Mouse (Mus musculus) cerebellum, adult 2 months (tissue): Measurements from ENCODE around the gene Angpt4. TPM values are rescaled to one million over a fixed set of nuclear protein-coding genes. Genes with fewer than 3 reads are reported as not detected.

Experiments used
- DNase-seq, 2 experiments: peaks; one replicate each; pipeline ENCODE4 v3.0.0; 2021
- H3K27ac ChIP-seq: fragments of 200-500 bp; 2 replicates; pipeline ENCODE4 v1.5.1; 2012; ENCODE audit warnings: low read length, control low read depth, inconsistent platforms; ENCODE audit not compliant: insufficient read depth
- H3K27me3 ChIP-seq: fragments of 200-500 bp; 2 replicates; pipeline ENCODE4 v1.6.1; 2012; ENCODE audit warnings: inconsistent platforms, mild to moderate bottlenecking, low read length, moderate library complexity; ENCODE audit not compliant: control insufficient read depth, insufficient read depth
- H3K4me1 ChIP-seq: fragments of 200-500 bp; 2 replicates; pipeline ENCODE4 v1.6.1; 2011; ENCODE audit warnings: low read length; ENCODE audit not compliant: control insufficient read depth, insufficient read depth
- H3K4me3 ChIP-seq: fragments of 200-500 bp; replicated peaks from 2 replicates; pipeline ENCODE3; 2011; ENCODE audit warnings: mild to moderate bottlenecking, low read depth, low read length, control low read depth; ENCODE audit not compliant: insufficient read depth
- CTCF ChIP-seq: fragments of 200-500 bp; IDR thresholded peaks from 2 replicates; pipeline ENCODE4 v1.5.1; 2011; ENCODE audit warnings: low read depth, mild to moderate bottlenecking, control low read depth, low read length, moderate library complexity, borderline replicate concordance; ENCODE audit not compliant: insufficient read depth
- POLR2A ChIP-seq: fragments of 200-500 bp; IDR thresholded peaks from 2 replicates; pipeline ENCODE4 v1.6.1; 2011; ENCODE audit warnings: low read length, control low read depth, borderline replicate concordance; ENCODE audit not compliant: insufficient read depth
- WGBS: fragments of 180-500 bp; shearing (Covaris S2); methylation state at CpG from one replicate; pipeline ENCODE4 v1.1.7; 2018; 5-methylcytosine and 5-hydroxymethylcytosine counted together
- polyA plus RNA-seq: library from polyadenylated mRNA; depleted of rRNA; stranded (reverse); fragments of >200 nt; gene quantifications from 2 replicates; pipeline ENCODE4 v1.2.3, GENCODE M21; 2012

Gene Angpt4
- polyA plus RNA-seq, 1 experiment: 0.23 TPM

DNA sequence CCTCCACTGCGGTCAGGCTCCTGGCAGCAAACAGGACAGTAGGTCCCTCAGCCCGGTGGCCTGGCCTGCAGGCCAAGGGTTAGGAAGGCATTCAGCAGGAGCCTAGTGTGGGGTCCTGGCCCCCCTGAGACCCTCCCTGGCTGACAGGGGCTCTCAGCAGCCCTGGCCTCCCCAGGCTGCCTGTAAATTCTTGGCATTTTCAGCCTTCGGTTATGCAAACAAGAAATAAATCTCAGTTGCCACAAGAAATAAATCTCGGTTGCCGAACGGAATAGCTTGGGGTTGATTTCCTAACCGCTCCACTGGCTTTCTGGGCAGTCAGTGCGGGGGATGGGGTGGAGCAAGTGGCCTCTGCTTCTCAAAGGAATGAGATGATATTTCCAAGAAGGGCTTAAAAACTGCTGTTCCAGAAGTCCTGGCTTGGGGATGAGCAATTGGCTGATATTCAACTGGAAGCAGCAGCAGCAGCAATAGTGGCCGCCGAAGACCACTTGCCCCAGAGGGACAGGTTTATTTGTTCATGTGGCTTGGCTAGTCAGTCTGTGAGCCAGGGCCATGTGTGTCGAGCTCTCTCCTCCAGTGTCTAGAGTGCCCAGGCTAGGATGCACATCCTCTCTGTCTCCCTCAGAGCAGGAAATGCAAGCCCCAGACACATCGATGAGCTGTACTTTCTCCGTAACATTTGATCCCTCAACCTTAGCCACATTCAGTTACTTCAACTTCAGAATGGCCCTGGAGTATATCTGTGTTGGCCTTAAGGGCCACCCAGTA is 5.2 kb downstream of the Angpt4 start:
- no peaks in the 10 kb centered on the region for H3K27me3 ChIP-seq
- no peak overlapping the region for H3K4me3 ChIP-seq
- DNase-seq: no peak
- TF ChIP-seq CTCF (no peak), POLR2A (no peak)
- H3K4me1 ChIP-seq: no peaks in the 10 kb centered on the region
- no peak overlapping the region for H3K27ac ChIP-seq
- WGBS: 36% methylated on average over 13 of the region's 13 CpGs

GRCm38 (mm10) chr2:151919140-151919539 is 8.1 kb downstream of the Angpt4 start:
- TF ChIP-seq POLR2A (no peak), CTCF (no peak)
- H3K4me1 ChIP-seq: no peaks in the 10 kb centered on the region
- no peaks in the 10 kb centered on the region for H3K27me3 ChIP-seq
- H3K27ac ChIP-seq: no peak overlapping the region
- no peak for DNase-seq
- H3K4me3 ChIP-seq: no peak overlapping the region
- 66% methylated on average over 9 of the region's 9 CpGs for WGBS

DNA sequence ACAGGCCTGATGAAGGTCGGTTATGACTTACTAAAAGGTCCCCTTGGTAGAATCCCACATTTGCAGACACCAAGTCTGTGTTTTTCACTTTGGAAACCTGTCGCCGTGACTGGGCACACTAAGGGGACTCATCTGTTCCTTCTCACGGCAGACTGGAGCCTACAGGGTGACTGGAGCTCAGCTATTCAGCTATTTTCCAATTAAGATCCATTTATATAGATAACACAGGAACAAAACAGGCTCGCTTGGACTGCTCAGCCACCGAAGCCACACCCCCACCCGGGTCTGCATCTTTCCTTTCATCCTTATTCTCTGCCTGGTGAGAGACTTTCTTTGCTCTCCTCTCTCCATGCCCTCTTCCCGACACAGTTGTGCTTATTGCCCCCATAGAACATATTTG is 10.1 kb downstream of the Angpt4 start:
- no peaks in the 10 kb centered on the region for H3K27me3 ChIP-seq
- no peaks in the 10 kb centered on the region for H3K4me1 ChIP-seq
- H3K4me3 ChIP-seq: no peak overlapping the region
- DNase-seq: no peak
- 72% methylated on average over 8 of the region's 8 CpGs for WGBS
- TF ChIP-seq CTCF (no peak), POLR2A (no peak)
- no peak overlapping the region for H3K27ac ChIP-seq

GRCm38 (mm10) chr2:151921596-151921995 is 10.6 kb downstream of the Angpt4 start:
- no peaks in the 10 kb centered on the region for H3K4me1 ChIP-seq
- WGBS: 63% methylated on average over 4 of the region's 4 CpGs
- no peak for DNase-seq
- H3K4me3 ChIP-seq: no peak overlapping the region
- no peaks in the 10 kb centered on the region for H3K27me3 ChIP-seq
- TF ChIP-seq POLR2A (no peak), CTCF (no peak)
- H3K27ac ChIP-seq: no peak overlapping the region

DNA sequence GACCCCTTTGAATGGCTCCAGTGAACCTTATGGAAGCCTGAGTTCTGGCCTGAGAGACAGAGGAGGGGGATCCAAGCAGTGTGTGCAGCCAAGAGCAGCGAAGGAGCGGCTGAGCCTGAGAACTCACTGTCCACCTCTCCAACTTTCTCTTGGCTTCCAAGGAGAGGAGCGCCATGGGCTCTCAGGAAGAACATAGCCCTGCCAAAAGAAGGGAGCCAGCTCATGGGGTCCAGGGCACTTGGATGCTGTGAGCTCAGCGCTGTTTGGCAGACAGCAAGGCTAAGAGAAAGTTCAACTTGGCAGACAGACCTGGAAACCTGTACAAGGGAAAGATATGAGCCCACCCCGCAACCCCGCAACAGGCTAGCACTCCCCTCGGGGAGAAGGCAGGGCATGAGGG is 13.3 kb downstream of the Angpt4 start:
- no peak for TF ChIP-seq CTCF
- TF ChIP-seq POLR2A: no peak
- Histone ChIP-seq H3K4me1 (no peaks in the 10 kb centered on the region), H3K27ac (no peak overlapping the region), H3K4me3 (no peak overlapping the region), H3K27me3 (no peaks in the 10 kb centered on the region)
- WGBS: 19% methylated on average over 7 of the region's 7 CpGs
- DNase-seq: peak in 1 of 2 experiments; percentile 20

DNA sequence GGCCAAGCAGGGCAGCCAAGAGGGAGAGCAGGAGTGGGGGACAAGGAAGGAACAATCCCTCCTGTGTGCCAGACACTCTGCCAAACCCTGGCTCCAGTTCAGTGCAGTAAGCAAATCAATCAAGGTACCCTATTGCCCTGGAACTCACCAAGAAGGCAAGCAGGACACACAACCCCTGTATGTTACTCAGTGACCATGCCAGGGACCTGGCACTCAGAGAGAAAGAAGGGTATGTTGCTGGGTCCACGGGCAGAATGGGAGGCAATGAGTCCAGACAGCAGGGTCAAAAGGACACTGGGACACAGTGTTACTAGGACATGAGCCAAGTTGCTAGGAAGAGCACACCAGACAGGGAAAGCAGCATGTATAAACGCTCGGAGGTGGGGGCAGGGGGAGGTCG is 14.7 kb downstream of the Angpt4 start:
- H3K4me1 ChIP-seq: no peaks in the 10 kb centered on the region
- no peak overlapping the region for H3K4me3 ChIP-seq
- 21% methylated on average over 4 of the region's 4 CpGs for WGBS
- TF ChIP-seq POLR2A (no peak), CTCF (no peak)
- no peaks in the 10 kb centered on the region for H3K27me3 ChIP-seq
- DNase-seq: no peak
- H3K27ac ChIP-seq: no peak overlapping the region

- TF ChIP-seq CTCF (no peak), POLR2A (no peak)
- DNase-seq: no peak
- Histone ChIP-seq H3K27me3 (no peaks in the 10 kb centered on the region), H3K4me3 (no peak overlapping the region), H3K4me1 (no peaks in the 10 kb centered on the region), H3K27ac (no peak overlapping the region)
- WGBS: 98% methylated on average over 11 of the region's 11 CpGs
Observed at GRCm38 (mm10) chr2:151927103-151927502, 16.1 kb downstream of the Angpt4 start.

DNA sequence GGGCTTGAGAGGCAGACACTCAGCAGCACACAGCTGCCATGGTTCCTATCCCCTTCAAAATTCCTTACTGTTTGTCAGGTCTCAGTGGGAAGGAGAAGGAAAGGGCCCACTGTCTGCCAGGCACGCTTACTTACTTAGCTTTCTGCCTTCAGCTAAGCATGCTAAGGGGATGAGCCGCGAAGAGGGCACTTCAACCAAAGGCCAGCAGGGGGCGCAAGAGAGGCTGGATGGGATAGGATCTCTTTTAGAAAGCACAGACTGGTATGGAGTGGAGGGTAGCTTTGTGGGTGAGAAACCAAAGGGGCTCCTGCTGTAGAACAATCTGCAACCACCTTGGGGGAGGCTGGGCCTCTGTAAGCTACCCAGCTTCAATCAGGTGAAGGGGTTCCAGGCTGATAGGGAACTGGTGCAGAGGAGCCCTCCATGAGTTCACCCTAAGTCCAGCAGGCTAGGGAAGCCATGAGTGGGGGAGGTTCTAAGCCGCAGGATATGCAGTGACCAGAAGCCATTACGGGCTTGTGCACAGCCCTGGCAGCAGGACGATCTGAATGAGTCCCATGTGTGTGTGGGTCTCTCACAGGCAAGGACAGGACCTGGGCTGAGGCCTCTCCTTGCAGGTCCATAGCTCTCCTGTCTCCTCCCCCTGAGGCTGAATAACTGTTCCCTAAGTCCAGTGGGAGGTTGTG is 19.5 kb downstream of the Angpt4 start:
- H3K4me3 ChIP-seq: no peak overlapping the region
- DNase-seq: peak; percentile 60 to 84
- H3K27me3 ChIP-seq: no peaks in the 10 kb centered on the region
- TF ChIP-seq CTCF (peak; percentile 86), POLR2A (no peak)
- WGBS: 38% methylated on average over 7 of the region's 7 CpGs
- no peaks in the 10 kb centered on the region for H3K4me1 ChIP-seq
- no peak overlapping the region for H3K27ac ChIP-seq
